Mouse (Mus musculus): Measurements from ENCODE around the gene Ascl4. TPM values are rescaled to one million over a fixed set of nuclear protein-coding genes. Genes with fewer than 3 reads are reported as not detected.

Gene Ascl4
- total RNA-seq, 2 experiments from 2014 or later: not detected

GRCm38 (mm10) chr10:85968157-85968634, 40.7 kb downstream of the Ascl4 start:
- DNase-seq: peak; percentile 64 to 71
- intact Hi-C loops (cut with DNase I): no loop called here

GRCm38 (mm10) chr10:85968731-85969130, 41.2 kb downstream of the Ascl4 start:
- intact Hi-C loops (cut with DNase I): no loop called here
- DNase-seq: no peak

GRCm38 (mm10) chr10:85969894-85970620, 42.6 kb downstream of the Ascl4 start:
- DNase-seq: no peak
- intact Hi-C loops (cut with DNase I): loop anchor here (10.0 kb wide), 1 partner anchor 325 kb away; no protein-coding TSS in a partner anchor

GRCm38 (mm10) chr10:85971826-85972225, 44.3 kb downstream of the Ascl4 start:
- intact Hi-C loops (cut with DNase I): loop anchor here (10.0 kb wide), 1 partner anchor 323 kb away; no protein-coding TSS in a partner anchor
- DNase-seq: no peak

GRCm38 (mm10) chr10:85972915-85973314, 45.4 kb downstream of the Ascl4 start:
- intact Hi-C loops (cut with DNase I): loop anchor here (10.0 kb wide), 1 partner anchor 322 kb away; no protein-coding TSS in a partner anchor
- DNase-seq: no peak

- intact Hi-C loops (cut with DNase I): no loop called here
- no peak for DNase-seq
Measured at GRCm38 (mm10) chr10:85989412-85990115, 62.1 kb downstream of the Ascl4 start.

- intact Hi-C loops (cut with DNase I): no loop called here
- DNase-seq: no peak
Measured at GRCm38 (mm10) chr10:85992412-85992811, 64.9 kb downstream of the Ascl4 start.

- DNase-seq: no peak
- intact Hi-C loops (cut with DNase I): no loop called here
Measured at GRCm38 (mm10) chr10:85993836-85994235, 66.4 kb downstream of the Ascl4 start.

GRCm38 (mm10) chr10:85994543-85995104, 67.1 kb downstream of the Ascl4 start:
- DNase-seq: no peak
- intact Hi-C loops (cut with DNase I): no loop called here

Other genes starting within 250 kb of the Ascl4 start
- 10 to 100 TPM; 12.2 to 17.8 TPM for gene Pwp1, start 98.2 kb upstream of the Ascl4 start, total RNA-seq (2021)
- 10 to 100 TPM; 13.4 to 13.6 TPM for gene Prdm4, start 10.5 kb upstream of the Ascl4 start, total RNA-seq (2021)
- gene Rtcb, start 30.1 kb downstream of the Ascl4 start, total RNA-seq (2021): 10 to 100 TPM; 41.1 to 46.4 TPM
- not detected for gene Bpifc, start 84.2 kb downstream of the Ascl4 start, total RNA-seq (2021)
- gene Fbxo7, start 94.3 kb downstream of the Ascl4 start, total RNA-seq (2021): 1 to 10 TPM; 7.9 to 9.4 TPM

Data from gastrocnemius, postnatal 36 days (tissue).